Comparison of ENCODE assay signal across 15 mouse cellular contexts in genomic region chr9:72656940-72657339, GRCm38 (mm10). TPM values are rescaled to one million over a fixed set of nuclear protein-coding genes. Genes with fewer than 3 reads are reported as not detected.
DNase-seq lines count a peak whose midpoint lies in the region; ATAC-seq lines count a peak whose summit lies in the region.
"Had no signal": no experiment of that assay in that cellular context is flagged by ENCODE, and none has a peak within 500 bp of the region (broad histone marks: within the 10 kb centered on the region; RNA-seq: fewer than 3 reads in every experiment).

No protein-coding gene starts in this region.

- WGBS in heart, embryonic 16.5 days, result 39% methylated on average over 3 of the region's 3 CpGs
- WGBS in limb, embryonic 12.5 days, result 65% methylated on average over 3 of the region's 3 CpGs

- no peak overlapping the region for H3K4me2 ChIP-seq in heart, embryonic 16.5 days (ENCODE audit: low read depth, low read length)
- no peak overlapping the region for H3K4me2 ChIP-seq in limb, embryonic 12.5 days
- H3K4me2 ChIP-seq: hindbrain, embryonic 12.5 days had no signal

- H3K27me3 ChIP-seq in heart, embryonic 16.5 days (ENCODE audit: control insufficient read depth, insufficient read depth, low read length), result no peaks in the 10 kb centered on the region
- no peaks in the 10 kb centered on the region for H3K27me3 ChIP-seq in limb, embryonic 12.5 days
- H3K27me3 ChIP-seq: hindbrain, embryonic 12.5 days had no signal

- H3K9me3 ChIP-seq in heart, embryonic 16.5 days (replicated peaks; ENCODE audit: control insufficient read depth, low read length), result no peaks in the 10 kb centered on the region
- no peaks in the 10 kb centered on the region for H3K9me3 ChIP-seq in limb, embryonic 12.5 days
- H3K9me3 ChIP-seq: hindbrain, embryonic 12.5 days had no signal

- H3K9ac ChIP-seq in heart, embryonic 16.5 days (ENCODE audit: low read length), result no peak overlapping the region
- no peak overlapping the region for H3K9ac ChIP-seq in limb, embryonic 12.5 days (replicated peaks)
- H3K9ac ChIP-seq: hindbrain, embryonic 12.5 days had no signal

- no peaks in the 10 kb centered on the region for H3K36me3 ChIP-seq in heart, embryonic 16.5 days (ENCODE audit: control insufficient read depth, insufficient read depth)
- no peaks in the 10 kb centered on the region for H3K36me3 ChIP-seq in limb, embryonic 12.5 days
- H3K36me3 ChIP-seq: hindbrain, embryonic 12.5 days had no signal

- ATAC-seq in heart, embryonic 16.5 days (replicated peaks; ENCODE audit: extremely low read depth, insufficient read depth, low FRiP score), result no peak
- no peak for ATAC-seq in limb, embryonic 12.5 days (ENCODE audit: insufficient number of reproducible peaks, insufficient read depth, low FRiP score, low TSS enrichment, low read depth)
- ATAC-seq: activated CD4-positive, CD25-positive, alpha-beta regulatory T cell, adult 4 months had no signal

- peaks cover 38% of the 10 kb centered on the region for H3K4me1 ChIP-seq in heart, embryonic 16.5 days (ENCODE audit: control insufficient read depth, insufficient read depth, low read length)
- H3K4me1 ChIP-seq in limb, embryonic 12.5 days (replicated peaks), result peaks cover 50% of the 10 kb centered on the region

- no peak overlapping the region for H3K4me3 ChIP-seq in heart, embryonic 16.5 days (ENCODE audit: low read length)
- H3K4me3 ChIP-seq in limb, embryonic 12.5 days (replicated peaks), result no peak overlapping the region
- H3K4me3 ChIP-seq: hindbrain, embryonic 12.5 days; left cerebral cortex, adult 2 months; myocyte had no signal

- no peak for DNase-seq in heart, postnatal 25 days (ENCODE audit: low spot score)
- peak; percentile 23 for DNase-seq in thymus, postnatal 0 days (ENCODE audit: low spot score)
- DNase-seq in thymus, postnatal 14 days, result no peak
- DNase-seq in c-Kit-positive CD71-positive TER-119-positive erythroid progenitor cells, embryonic 14.5 days (ENCODE audit: low spot score), result no peak
- no peak for DNase-seq in layer of hippocampus, postnatal 36 days
- DNase-seq in cerebellum, postnatal 10 days, result no peak
- DNase-seq: cerebellum, postnatal 25 days; thymus, postnatal 25 days had no signal

- intact Hi-C loops in heart, postnatal 25 days (cut with DNase I), result no loop called here

- H3K27ac ChIP-seq in heart, embryonic 16.5 days (ENCODE audit: low read length), result peak overlapping the region; percentile 68
- H3K27ac ChIP-seq in limb, embryonic 12.5 days, result peak overlapping the region; percentile 45; the same call in 1 of the 2 replicates
- H3K27ac ChIP-seq: hindbrain, embryonic 12.5 days; left cerebral cortex, adult 2 months; macrophage had no signal

RNA-seq across cellular contexts. Expression of gene Nedd4, which starts 5.2 kb away (rescaled TPM):
- polyA plus RNA-seq in heart, embryonic 16.5 days (2015; fragmentation: Nextera tagmentation; extraction: Ambion mirVana), result 428 and 482 TPM in 2 replicates
- 100 to 1,000 TPM; 337 to 377 TPM for total RNA-seq in heart, postnatal 25 days (2021)
- polyA plus RNA-seq in thymus, postnatal 0 days (2015; fragmentation: Nextera tagmentation; extraction: Ambion mirVana), result 159 and 162 TPM in 2 replicates
- 815 and 839 TPM in 2 replicates for polyA plus RNA-seq in limb, embryonic 12.5 days (2016; fragmentation: Nextera tagmentation; extraction: Ambion mirVana)
- 100 to 1,000 TPM; 297 to 313 TPM for total RNA-seq in layer of hippocampus, postnatal 36 days (2021)
